Mouse (Mus musculus) neural tube, embryonic 10.5 days (tissue): ENCODE results near the gene Tnfrsf14.

ENCODE experiments used
- DNase-seq: peaks from one replicate; pipeline ENCODE4 v3.0.0-alpha.2; 2017; ENCODE audit warnings: low spot score; ENCODE audit errors: extremely low spot score

Gene Tnfrsf14

GRCm38 (mm10) chr4:154928395-154929087 is at the start of gene Tnfrsf14:
Gene Tnfrsf14 (minus strand): TSS chr4:154928563.
- peak; percentile 21 for DNase-seq

DNA sequence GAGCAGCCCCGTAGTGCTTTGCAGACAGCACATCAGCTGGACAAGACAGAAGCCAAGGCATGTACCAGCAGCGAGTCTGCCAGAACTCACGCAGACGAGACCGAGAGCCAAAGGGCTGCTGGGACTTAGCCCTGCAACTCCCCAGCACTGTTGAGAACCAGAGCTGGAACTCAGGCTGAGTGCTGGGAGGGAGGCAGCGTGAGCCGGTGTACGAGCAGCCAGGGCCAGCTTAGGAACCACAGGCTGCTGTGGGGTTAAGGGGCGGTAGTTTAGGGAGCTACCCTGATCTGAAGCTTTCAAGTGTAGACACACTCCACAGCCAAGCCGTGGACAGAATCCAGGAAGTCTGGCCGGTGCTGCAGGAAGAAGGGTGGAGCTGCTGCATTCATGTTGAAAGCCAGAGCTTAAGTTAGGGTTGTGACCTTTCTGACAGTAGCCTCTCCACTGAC is 45.8 kb upstream of the Tnfrsf14 start:
- DNase-seq: no peak

DNA sequence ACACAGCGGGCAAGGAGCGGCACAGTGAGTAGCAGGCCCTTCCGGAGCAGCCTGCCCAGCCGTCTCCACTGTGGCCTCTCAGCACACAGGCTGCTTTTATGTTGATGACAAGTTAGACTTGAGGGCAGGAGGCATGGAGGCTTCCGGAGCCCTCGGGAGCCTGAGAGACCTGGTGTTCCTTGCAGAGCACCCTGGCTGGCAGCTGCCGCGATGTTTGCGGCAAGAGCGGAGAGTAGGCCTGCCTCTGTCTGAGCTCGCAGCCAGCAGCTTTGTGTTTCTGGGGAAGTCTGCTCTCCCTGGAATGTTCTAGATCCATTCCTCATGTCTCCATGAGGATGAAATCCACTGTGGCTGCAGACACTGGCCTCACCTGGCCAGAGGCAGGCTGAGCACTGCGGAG is 44.2 kb upstream of the Tnfrsf14 start:
- no peak for DNase-seq

DNA sequence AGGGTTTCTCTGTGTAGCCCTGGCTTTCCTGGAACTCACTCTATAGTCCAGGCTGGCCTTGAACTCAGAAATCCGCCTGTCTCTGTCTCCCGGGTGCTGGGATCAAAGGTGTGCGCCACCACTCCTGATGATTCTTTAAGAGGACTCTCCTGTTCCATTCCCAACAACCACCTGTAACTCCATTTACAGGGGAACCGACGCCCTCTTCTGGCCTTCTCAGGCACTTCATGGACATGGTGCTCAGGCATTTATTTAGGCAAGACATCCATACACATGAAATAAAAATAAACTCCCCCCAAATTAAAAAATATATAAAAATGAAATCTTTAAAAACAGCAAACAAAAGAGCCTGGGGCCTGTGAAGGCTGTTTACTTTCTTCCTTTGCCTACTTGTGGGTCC is 38.8 kb upstream of the Tnfrsf14 start:
- DNase-seq: peak; percentile 61

DNA sequence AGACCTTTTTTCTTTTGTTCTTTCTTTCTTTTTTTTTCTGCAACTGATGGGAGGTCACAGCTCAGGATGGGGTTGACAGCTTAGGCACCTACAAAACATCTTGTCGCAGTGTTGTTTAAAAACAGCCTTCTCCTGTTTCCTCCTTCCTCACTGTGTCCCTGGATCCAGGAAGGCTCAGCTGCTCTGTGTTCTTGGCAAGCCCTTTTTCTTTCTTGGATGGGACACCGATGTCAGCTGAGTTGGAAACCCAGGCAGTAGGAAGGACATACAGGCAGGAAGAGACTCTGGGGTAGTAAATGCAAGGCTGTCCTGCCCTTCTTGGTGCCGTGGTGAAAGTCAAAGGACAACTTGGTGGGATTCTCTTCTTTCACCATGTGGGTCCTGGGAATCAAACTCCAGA is 37.5 kb upstream of the Tnfrsf14 start:
- DNase-seq: no peak

DNA sequence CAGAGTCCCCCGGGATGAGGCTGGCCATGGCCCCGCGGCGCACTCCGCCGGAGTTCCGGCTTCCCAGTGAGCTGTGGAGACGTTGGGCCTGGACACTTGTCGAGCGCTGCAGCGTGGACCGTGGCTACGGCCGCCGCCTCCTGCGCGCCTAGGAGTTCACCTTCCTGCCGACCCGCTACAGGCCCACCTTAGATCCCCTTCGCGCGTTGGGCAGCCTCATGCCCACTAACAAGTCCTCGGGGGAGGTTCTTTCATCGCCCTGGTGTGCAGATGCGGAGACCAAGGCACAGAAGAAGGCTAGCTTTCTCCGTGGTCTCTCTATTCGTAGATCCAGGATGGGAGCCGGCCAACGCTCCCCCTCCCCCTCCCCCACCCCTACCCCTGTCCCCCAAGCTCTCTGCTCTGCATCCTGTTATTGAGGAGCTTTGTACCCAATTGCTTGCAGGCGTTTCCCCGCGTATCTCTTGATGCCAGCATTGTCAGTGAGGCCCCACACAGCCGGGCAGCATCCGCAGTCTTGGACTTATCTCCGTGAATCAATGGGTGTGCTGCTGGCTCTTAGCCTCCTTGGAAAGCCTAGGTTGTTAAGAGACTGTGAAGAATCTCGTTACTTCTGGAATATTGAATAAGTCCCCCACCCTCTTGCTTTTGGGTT is 36.3 kb upstream of the Tnfrsf14 start:
- no peak for DNase-seq

DNA sequence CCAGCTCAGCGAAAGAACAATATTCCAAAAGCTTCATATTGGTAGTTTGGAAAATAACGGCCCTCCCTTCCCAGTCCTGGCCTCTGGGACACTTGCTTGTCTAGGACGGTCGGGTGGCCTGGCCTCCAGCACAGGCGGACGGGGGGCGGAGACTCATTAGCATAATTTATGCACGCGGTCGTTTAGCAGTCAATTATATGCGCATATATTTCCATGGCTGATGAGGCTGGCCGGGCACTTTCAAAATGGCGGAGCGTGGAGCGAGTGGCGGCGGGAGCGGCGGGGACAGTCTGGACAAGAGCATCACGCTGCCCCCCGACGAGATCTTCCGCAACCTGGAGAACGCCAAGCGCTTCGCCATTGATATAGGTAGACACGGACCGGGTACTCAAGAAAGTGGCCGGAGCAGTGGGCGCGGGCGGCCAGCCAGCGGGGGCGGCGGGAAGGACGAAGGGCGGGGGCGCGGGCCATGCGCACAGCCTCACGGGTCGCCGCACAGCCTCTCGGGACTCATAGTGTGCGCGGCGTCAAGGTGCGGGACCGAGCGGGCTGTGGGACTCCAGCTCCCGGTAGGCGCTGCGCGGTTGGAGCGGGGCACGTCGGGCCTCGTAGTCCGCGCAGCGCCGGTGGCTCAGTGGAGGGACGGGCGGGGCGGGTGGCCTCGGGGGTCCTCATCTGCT is 35.7 kb upstream of the Tnfrsf14 start, which contains the start of gene Pank4:
Pank4 (plus strand) TSS at position 223 of the 680 bp plus-strand sequence.
- peak; percentile 93 for DNase-seq

DNA sequence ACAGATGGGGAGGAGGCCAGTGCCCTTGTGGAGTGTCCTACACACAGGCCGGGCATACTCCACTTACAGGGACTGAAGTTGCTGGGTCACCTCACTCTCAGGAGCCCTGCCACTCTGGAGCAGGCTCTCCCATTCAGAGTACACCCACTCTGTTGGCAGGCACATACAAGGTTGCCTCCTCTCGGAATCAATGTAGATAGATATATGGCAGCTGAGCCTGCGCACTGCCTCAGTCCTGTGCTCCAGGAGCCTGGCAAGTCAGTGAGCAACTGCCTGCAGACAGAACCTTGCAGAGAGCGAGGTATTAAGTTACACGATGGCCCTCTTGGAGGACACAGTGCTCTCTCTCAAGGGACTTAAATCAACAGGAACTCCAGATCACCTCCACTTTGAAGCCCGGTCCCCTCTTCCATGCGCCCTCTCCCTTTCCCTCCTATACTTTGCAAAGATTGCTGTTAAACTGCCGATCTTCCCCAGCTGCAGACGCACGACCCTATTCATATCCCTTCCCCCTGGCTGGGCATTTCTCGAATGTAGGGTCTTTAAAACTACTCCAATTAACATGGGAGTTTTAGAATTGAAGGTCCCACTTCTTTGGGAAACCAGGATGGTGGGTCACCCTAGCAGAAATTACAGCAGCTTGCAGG is 35.0 kb upstream of the Tnfrsf14 start:
- DNase-seq: peak; percentile 63

DNA sequence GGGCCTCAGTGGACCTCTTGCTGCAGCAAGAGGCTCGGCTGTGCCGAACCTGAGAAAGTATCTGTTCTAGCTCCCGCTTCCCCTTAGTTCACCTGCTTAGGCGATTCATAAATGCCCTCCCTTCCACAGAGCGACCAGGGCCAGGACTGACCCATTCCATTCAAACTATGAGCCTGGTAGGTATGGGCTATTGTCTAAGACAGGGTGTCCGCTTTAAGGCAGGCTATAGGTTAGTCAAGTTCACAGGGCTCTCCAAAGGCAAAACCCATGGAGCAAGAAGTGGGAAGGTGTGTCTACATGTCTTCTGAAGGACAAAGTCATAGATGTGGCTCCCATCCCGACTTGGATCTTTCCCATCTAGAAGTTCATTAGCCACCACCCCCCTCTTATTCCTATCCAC is 34.3 kb upstream of the Tnfrsf14 start:
- peak; percentile 40 for DNase-seq

- no peak for DNase-seq
These were observed 33.5 kb upstream of the Tnfrsf14 start for GRCm38 (mm10) chr4:154961911-154962310.

GRCm38 (mm10) chr4:154961226-154961738 is 32.9 kb upstream of the Tnfrsf14 start:
- DNase-seq: peak; percentile 74

DNA sequence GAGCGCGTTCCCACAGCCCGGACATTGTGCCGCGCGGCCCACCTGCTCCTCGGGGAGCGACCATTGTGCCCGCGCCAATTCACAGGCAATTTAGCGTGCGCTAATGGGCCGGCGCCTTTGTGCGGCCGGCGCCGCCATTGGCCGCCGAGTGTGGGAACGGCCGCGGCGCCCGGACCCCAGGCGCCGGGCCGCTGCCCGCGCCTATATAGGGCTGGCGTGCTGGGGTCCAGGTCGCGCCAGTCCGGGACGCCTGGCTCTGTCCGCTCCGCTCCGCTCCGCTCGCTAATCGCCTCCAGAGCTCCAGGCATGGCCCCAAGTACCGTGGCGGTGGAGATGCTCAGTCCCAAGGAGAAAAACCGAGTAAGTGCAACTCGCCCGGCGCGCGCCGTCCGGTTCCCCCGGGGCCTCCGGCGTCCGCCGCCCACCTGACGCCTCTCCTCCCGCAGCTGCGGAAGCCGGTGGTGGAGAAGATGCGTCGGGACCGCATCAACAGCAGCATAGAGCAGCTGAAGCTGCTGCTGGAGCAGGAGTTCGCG is 32.4 kb upstream of the Tnfrsf14 start, which contains the start of gene Hes5:
Hes5 (plus strand) TSS at position 234 of the 536 bp plus-strand sequence.
- peak; percentile 84 for DNase-seq

DNA sequence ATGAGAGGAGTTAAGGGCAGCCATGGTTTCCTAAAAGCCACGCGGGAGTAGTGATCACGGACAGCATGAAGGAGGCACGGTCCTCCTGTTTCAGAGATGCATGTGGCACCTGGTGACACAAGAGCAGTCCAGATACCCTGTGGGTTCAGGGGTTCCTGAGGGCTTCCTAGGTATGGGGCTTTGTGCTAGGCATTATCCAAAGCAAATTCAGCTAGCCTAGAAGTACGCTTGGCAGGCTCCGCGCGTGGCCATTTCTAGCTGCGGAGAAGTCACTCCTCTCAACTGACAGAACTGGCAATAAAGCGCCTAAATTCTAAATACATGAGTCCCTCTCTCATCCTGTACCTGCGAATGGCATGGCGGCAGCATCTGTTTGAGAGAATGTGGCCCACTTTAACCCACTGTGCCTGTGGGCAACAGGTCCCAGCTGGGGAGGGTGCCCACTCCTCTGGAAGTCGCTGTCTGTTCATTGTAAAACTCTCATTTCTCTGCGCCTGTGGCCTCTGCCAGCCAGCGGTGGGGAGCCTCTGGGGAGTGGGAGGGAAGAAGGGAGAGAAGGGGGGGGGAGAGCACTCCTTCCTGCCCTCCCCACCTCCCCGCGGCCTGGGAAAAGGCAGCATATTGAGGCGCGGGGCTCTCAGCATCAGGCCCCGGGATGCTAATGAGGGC is 31.8 kb upstream of the Tnfrsf14 start:
- DNase-seq: no peak

DNA sequence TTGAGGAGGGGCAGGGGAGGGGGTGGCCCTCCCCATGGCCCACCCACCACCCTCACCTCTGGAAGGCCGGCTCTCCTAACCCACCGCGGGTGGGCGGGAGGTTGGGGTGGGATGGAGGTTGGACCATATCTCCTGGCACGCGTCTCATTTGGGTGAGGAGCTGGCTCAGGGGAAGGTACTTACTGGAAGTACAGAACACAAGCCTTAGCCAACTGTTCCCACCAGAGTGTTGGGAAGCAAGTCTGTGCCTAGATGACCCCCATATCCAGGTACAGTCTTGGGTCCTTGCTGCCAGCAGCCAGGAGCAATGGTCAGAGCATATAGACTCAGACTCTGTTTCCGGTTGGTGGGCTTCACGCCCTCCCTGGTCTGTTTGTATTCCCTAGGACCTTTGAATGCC is 30.3 kb upstream of the Tnfrsf14 start:
- no peak for DNase-seq

DNA sequence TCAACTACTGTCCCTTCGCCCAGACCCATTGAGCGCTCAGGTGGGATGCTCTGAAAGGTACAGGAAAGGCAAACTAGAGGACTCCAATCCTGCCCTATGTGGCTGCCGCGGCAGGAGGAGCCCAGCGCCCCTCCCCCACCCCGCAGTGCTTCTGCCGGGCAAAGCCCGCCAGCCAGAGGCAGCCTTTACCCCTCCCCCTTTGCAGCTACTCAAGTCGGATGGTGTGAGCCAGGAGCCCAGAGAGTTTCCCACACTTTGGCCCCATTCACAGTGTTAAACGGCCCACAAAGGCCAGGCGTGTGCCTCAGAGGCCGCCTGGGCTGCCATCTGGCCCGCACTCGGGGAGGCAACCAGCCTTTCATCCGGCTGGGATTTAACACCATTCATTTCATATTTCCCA is 29.8 kb upstream of the Tnfrsf14 start:
- peak; percentile 77 for DNase-seq

DNA sequence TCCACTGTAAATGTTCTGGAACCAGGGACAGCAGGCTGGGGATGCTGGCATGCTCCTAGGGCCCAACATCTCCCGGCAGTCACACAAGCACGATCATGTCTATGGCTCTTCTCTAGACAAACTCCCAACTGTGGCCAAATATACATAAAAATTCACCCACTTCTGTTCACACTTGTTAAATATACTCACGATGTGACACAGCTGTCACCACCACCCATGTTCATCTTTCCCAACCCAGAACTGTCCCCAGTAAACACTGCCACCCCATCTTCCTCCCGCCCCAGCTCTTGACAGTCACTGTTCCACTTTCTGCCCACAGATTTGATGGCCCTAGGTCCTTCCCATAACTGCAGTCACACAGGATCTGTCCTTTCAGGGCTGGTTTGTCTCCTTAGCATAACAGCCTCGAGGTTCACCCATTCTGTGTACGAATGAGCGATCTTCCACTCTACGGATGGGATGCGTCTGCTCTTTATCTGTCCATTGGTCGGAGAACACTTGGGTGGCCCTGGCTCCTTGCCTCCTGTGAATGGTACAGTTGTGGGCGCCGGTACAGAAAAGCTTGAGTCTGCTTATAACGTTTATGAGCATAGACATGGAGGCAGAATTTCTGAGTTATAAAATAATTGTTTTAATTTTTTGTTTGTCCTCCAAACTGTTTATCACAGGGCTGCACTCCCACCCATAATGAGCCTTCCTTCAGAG is 29.1 kb upstream of the Tnfrsf14 start:
- DNase-seq: peak; percentile 27

- DNase-seq: no peak
These were observed 28.2 kb upstream of the Tnfrsf14 start for GRCm38 (mm10) chr4:154956604-154957003.

- peak; percentile 73 for DNase-seq
These were observed 24.3 kb upstream of the Tnfrsf14 start for GRCm38 (mm10) chr4:154952461-154953241.

- DNase-seq: peak; percentile 68
These were observed 21.2 kb upstream of the Tnfrsf14 start for GRCm38 (mm10) chr4:154949589-154949982.
